Mouse (Mus musculus) small intestine, adult 2 months (tissue): Measurements from ENCODE around the gene Hivep2.

Experiments used
- CTCF ChIP-seq: fragments of 200-500 bp; IDR thresholded peaks from 2 replicates; pipeline ENCODE4 v1.5.1; 2012; ENCODE audit warnings: low read depth, mild to moderate bottlenecking, control low read depth, inconsistent platforms, low read length, moderate library complexity, mixed read lengths; ENCODE audit not compliant: insufficient replicate concordance, insufficient read length; ENCODE audit errors: extremely low read depth
- POLR2A ChIP-seq: fragments of 200-500 bp; IDR thresholded peaks from 2 replicates; pipeline ENCODE4 v1.6.1; 2012; ENCODE audit warnings: low read depth, mild to moderate bottlenecking, control low read depth, inconsistent platforms, low read length, moderate library complexity

GRCm38 (mm10) chr10:14130270-14130669, 164.4 kb downstream of the Hivep2 start:
- TF ChIP-seq CTCF (no peak), POLR2A (no peak)
